Mouse (Mus musculus) embryonic facial prominence, embryonic 11.5 days (tissue): ENCODE measurements at regions not wholly inside any gene's neighbourhood (a gene's known extent, or its start where the extent isn't known, plus 50 kb on each side); places are given as distances from the start of the nearest gene placed in this dataset.
"Not testable (repeated sequence)": the region's sequence is repeated elsewhere in the genome, so short reads cannot be mapped to it uniquely, and the experiment has no call there.

ENCODE experiments used
- ATAC-seq: fragments of 200-750 bp; cut with Nextera tagmentation; replicated peaks from 2 replicates; pipeline ENCODE4 v1.8.0; 2017; ENCODE audit warnings: low read depth; ENCODE audit not compliant: insufficient number of reproducible peaks, low FRiP score, low TSS enrichment
- DNase-seq: peaks from one replicate; pipeline ENCODE4 v3.0.0-alpha.2; 2015; ENCODE audit warnings: low spot score
- H3K27ac ChIP-seq: fragments of 300-500 bp; sonication (generic); replicated peaks from 2 replicates; pipeline ENCODE4 v1.5.1; 2014; ENCODE audit warnings: mild to moderate bottlenecking, low read depth, low read length, control low read depth
- H3K27me3 ChIP-seq: fragments of 300-500 bp; sonication (generic); 2 replicates; pipeline ENCODE4 v1.6.1; 2014; ENCODE audit warnings: mild to moderate bottlenecking, low read length, moderate library complexity, mixed read lengths; ENCODE audit not compliant: control insufficient read depth, insufficient read depth
- H3K36me3 ChIP-seq: fragments of 300-500 bp; sonication (generic); replicated peaks from 2 replicates; pipeline ENCODE4 v1.6.1; 2014; ENCODE audit warnings: low read depth, mild to moderate bottlenecking, low read length, moderate library complexity, mixed read lengths; ENCODE audit not compliant: control insufficient read depth, insufficient read depth
- H3K4me1 ChIP-seq: fragments of 300-500 bp; sonication (generic); 2 replicates; pipeline ENCODE4 v1.6.1; 2014; ENCODE audit warnings: low read length, mixed read lengths; ENCODE audit not compliant: control insufficient read depth, insufficient read depth
- H3K4me2 ChIP-seq: fragments of 300-500 bp; sonication (generic); 2 replicates; pipeline ENCODE4 v1.6.1; 2014; ENCODE audit warnings: low read depth, mild to moderate bottlenecking, control low read depth, low read length, moderate library complexity
- H3K4me3 ChIP-seq: fragments of 300-500 bp; sonication (generic); 2 replicates; pipeline ENCODE4 v1.5.1; 2014; ENCODE audit warnings: low read depth, low read length, control low read depth
- H3K9ac ChIP-seq: fragments of 300-500 bp; sonication (generic); replicated peaks from 2 replicates; pipeline ENCODE4 v1.6.1; 2014; ENCODE audit warnings: mild to moderate bottlenecking, control low read depth, low read length
- H3K9me3 ChIP-seq: fragments of 300-500 bp; sonication (generic); replicated peaks from 2 replicates; pipeline ENCODE4 v1.6.1; 2016; ENCODE audit warnings: mild to moderate bottlenecking, low read length, inconsistent platforms, mixed read lengths; ENCODE audit not compliant: control insufficient read depth
- WGBS: fragments of 180-500 bp; shearing (Covaris S2); extraction: QIAGEN DNeasy Blood & Tissue Kit; methylation state at CpG from one replicate; pipeline ENCODE4 v1.1.7; 2014; 5-methylcytosine and 5-hydroxymethylcytosine counted together

DNA sequence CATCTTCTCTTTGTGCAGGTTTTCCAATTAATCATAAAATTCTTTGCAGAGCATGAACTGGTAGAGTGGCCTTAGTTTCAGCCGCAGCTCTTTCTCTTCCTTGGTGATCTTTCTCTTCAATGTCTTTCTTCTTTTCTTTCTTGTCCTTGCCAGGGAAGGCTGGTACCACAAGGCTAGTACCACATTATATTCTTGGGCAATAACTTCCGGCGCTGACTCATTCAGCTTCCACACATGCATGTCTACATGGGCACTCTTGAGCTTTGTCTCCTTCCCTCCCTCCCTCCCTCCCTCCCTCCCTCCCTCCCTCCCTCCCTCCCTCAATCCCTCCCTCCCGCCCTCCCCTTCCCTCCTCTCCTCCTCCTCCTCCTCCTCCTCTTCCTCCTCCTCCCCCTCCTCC, 98.1 kb upstream of the Pwp1 start:
- ATAC-seq, H3K9me3 ChIP-seq, H3K36me3 ChIP-seq, H3K4me1 ChIP-seq, H3K4me3 ChIP-seq, H3K4me2 ChIP-seq, DNase-seq, H3K27ac ChIP-seq, H3K9ac ChIP-seq, H3K27me3 ChIP-seq: not testable (repeated sequence)
- WGBS, result 91% methylated on average over 3 of the region's 4 CpGs

DNA sequence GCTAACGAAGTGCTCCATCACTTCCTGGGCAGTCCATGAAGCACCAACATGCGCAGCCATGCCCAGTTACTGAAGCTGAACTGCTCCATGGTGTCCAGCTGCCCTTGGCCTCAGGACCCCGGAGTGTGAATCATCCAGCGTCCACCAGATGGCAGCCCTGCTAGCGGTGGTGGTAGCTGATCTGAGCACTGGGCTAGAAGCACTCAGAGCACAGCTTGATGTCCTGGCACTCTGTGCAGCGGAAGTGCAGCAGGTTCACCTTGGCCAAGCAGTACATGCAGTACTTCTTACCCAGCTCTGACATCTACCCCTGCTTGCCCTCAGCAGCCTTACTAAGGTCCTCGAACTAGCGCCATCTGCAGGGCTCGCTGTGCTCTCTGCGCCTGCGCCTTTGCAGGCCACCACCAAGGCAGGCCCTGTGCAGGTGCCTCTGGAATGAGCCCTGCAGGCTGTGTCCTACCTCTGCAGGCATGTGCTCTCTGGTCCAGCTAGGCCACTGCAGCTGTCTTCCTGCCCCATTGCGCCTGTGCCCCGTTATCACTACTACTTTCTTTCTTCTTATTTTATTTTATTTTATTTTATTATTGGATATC, 97.4 kb upstream of the Pwp1 start:
- not testable (repeated sequence) for H3K4me1 ChIP-seq, H3K4me2 ChIP-seq, H3K36me3 ChIP-seq, H3K9ac ChIP-seq, H3K27ac ChIP-seq, H3K27me3 ChIP-seq, DNase-seq, H3K9me3 ChIP-seq, ATAC-seq, H3K4me3 ChIP-seq
- 30% methylated on average over 8 of the region's 13 CpGs for whole genome bisulfite sequencing

DNA sequence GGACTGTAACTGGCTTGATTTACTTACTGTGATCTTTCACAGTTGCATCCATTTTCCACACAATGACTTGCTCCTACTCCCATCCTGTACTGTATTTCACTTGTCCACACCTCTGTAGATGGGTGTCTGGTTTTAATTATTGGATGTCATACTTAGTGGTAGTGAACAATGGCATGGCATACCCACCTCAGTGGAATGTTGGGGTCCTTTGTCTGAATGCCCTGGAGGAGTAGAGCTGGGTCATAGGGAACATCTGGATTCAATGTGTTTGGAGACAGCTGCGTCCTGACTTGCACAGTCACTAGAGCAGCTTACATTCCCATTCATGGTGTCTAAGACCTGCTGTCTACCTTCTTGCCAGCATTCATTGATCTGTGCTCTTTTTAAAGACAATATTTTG, 91.5 kb upstream of the Pwp1 start:
- Histone ChIP-seq H3K36me3 (no peaks in the 10 kb centered on the region), H3K4me2 (no peak overlapping the region), H3K9ac (no peak overlapping the region), H3K4me3 (no peak overlapping the region), H3K27me3 (no peaks in the 10 kb centered on the region), H3K9me3 (no peaks in the 10 kb centered on the region), H3K4me1 (no peaks in the 10 kb centered on the region), H3K27ac (no peak overlapping the region)
- 14% methylated on average over 1 of the region's 1 CpGs for WGBS
- DNase-seq (peak; percentile 59), ATAC-seq (peak; percentile 52; the same call in 1 of the 2 replicates)

DNA sequence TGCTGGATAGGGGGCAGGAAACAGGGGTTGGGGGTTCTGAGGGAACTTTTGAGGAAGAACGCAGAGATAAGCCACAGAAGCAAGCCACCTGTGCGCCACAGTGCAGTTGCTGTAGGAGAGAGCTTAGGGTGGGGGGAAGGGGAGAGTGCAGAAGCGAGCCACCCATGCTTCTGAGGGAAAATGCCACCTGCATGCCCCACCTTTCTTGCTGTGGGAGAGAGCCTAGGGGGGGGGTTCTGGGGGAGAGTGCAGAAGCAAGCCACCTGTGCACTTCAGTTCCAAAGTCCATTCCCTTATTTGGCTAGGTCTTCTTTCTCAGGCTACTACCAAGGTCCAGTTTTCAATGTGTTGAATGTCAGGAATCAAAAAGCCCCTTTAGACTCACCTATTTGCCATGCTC, 90.3 kb upstream of the Pwp1 start:
- Histone ChIP-seq H3K36me3 (no peaks in the 10 kb centered on the region), H3K27me3 (no peaks in the 10 kb centered on the region), H3K9me3 (no peaks in the 10 kb centered on the region), H3K27ac (no peak overlapping the region), H3K4me2 (no peak overlapping the region), H3K4me3 (no peak overlapping the region), H3K9ac (no peak overlapping the region), H3K4me1 (no peaks in the 10 kb centered on the region)
- no peak for ATAC-seq
- no peak for DNase-seq
- WGBS, result 71% methylated on average over 3 of the region's 3 CpGs

DNA sequence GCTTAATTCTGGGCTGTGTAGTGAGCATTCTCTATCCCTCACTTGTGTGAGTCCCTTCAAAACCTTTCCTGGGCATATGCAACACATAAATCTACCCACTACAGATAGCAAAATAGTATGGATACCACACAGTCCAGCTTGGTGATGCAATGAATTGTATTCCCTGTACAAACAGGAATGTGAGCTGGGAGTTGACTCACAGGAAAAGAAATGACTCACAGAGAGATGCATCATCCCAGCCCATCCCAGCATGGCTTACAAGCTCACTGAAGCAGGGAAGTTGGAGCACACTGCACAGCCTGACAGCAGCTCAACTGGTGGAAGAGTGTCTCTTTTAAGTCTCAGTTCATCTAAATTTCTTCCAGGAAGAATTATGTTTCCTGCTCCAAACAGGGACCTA, 89.7 kb upstream of the Pwp1 start:
- not testable (repeated sequence) for H3K4me3 ChIP-seq, H3K9ac ChIP-seq, H3K27me3 ChIP-seq, H3K4me1 ChIP-seq, H3K9me3 ChIP-seq, H3K27ac ChIP-seq, H3K36me3 ChIP-seq, H3K4me2 ChIP-seq, DNase-seq, ATAC-seq

DNA sequence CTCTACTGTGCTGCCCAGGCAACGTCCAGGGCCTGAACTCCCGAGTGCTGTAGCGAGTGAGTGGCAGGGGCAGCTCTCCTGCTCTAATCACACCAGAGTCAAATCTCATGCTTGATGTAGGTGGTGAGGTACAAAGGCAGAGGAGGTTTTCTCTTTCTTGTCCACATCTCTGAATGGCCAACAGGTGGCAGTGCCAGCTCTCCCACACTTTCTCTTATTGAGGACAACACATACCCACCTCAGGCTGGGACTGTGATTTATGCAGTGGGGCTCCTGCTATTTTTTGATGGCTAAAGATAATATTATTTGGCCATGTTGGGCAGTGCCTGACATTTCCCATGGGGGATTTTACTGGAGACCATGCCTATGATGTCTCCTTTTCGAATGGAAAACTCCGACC, 87.3 kb upstream of the Pwp1 start:
- ATAC-seq, result no peak
- Histone ChIP-seq H3K4me3 (no peak overlapping the region), H3K9ac (no peak overlapping the region), H3K4me2 (no peak overlapping the region), H3K27ac (no peak overlapping the region), H3K27me3 (no peaks in the 10 kb centered on the region), H3K4me1 (no peaks in the 10 kb centered on the region), H3K36me3 (no peaks in the 10 kb centered on the region), H3K9me3 (no peaks in the 10 kb centered on the region)
- WGBS, result 80% methylated on average over 5 of the region's 5 CpGs
- no peak for DNase-seq

DNA sequence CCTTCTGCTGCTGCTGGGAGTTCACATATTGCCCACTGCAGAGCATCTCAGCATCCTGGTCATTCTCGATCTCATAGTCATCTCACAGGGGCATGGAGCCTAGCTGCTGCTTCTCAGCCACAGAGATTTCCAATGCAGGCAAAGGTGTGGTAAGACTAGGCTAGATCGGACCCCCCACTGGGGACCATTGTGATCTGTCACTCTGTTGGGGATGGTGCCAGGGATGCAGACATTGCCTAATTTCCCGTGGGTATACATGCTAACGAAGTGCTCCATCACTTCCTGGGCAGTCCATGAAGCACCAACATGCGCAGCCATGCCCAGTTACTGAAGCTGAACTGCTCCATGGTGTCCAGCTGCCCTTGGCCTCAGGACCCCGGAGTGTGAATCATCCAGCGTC, 83.9 kb upstream of the Pwp1 start:
- not testable (repeated sequence) for H3K9me3 ChIP-seq, H3K9ac ChIP-seq, H3K4me1 ChIP-seq, H3K4me3 ChIP-seq, H3K36me3 ChIP-seq, ATAC-seq, DNase-seq, H3K27ac ChIP-seq, H3K4me2 ChIP-seq, H3K27me3 ChIP-seq
- WGBS, result 68% methylated on average over 6 of the region's 7 CpGs

DNA sequence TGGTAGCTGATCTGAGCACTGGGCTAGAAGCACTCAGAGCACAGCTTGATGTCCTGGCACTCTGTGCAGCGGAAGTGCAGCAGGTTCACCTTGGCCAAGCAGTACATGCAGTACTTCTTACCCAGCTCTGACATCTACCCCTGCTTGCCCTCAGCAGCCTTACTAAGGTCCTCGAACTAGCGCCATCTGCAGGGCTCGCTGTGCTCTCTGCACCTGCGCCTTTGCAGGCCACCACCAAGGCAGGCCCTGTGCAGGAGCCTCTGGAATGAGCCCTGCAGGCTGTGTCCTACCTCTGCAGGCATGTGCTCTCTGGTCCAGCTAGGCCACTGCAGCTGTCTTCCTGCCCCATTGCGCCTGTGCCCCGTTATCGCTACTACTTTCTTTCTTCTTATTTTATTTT, 83.5 kb upstream of the Pwp1 start:
- H3K4me2 ChIP-seq, H3K9me3 ChIP-seq, H3K4me3 ChIP-seq, H3K36me3 ChIP-seq, DNase-seq, H3K4me1 ChIP-seq, H3K27me3 ChIP-seq, H3K9ac ChIP-seq, ATAC-seq, H3K27ac ChIP-seq: not testable (repeated sequence)
- 29% methylated on average over 4 of the region's 8 CpGs for WGBS
